Mouse (Mus musculus): Measurements from ENCODE around the gene Acsbg1. TPM values are rescaled to one million over a fixed set of nuclear protein-coding genes. Genes with fewer than 3 reads are reported as not detected.
A peak's percentile ranks its signal among the peaks of the same experiment; 100 is the strongest.

Gene Acsbg1
- polyA plus RNA-seq (2012; ENCODE audit: insufficient read depth, low replicate concordance) = 1.8 TPM in 1 of 2 replicates, not detected in the other

DNA sequence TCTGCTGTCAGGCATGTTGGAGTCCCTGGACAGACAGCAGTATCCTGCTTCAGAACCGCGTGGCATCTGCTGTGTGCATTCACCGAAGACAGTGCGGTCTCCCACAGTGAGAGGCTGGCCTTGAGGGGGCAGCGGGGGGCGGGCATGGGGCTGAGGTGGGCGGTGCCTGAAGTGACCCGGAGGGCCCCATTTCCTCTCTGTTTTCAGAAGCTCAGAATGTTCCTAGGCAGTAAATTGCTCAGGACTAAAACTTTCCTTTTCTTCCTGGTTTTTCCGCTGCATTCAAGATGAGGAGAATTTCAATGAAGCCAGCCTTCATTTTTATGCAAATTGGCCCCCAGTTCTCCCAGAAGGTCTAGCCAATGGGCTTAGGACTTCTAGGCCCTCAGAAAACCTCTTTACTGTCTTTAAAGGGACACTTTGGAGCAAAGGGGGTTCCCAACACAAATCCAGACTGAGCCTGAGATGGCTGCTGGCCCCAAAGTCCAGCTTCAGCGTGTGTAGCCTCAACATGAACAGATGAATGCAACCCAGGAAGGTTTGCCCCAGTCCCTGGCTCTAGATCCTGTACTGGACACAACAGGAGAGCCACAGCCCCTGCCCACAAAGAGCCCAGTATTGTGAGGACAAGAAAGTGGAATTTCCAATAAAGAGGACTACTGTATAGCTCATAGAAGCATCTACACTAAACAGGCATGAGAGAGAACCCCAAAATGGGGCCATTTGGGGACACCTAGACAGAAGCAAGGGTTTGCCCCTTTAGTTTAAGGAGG is at the start of gene Acsbg1:
Gene Acsbg1, minus strand, starts transcription at position 266 of the 773 bp plus-strand sequence.
- TF ChIP-seq GATA1 (IDR thresholded peaks at IDR 0.05; ENCODE audit: borderline replicate concordance, low read length) = no peak
- no peak for TF ChIP-seq FLI1 (IDR thresholded peaks at IDR 0.05; ENCODE audit: low read length)

GRCm38 (mm10) chr9:54708085-54708484 is 46.4 kb upstream of the Acsbg1 start:
- peaks cover 10% of the 10 kb centered on the region for H3K4me1 ChIP-seq
- peaks cover 21% of the 10 kb centered on the region for H3K36me3 ChIP-seq (replicated peaks; ENCODE audit: low read length)
- no peak overlapping the region for H3K4me3 ChIP-seq (replicated peaks)
- H3K9me3 ChIP-seq = no peaks in the 10 kb centered on the region
- TF ChIP-seq GATA1 (IDR thresholded peaks at IDR 0.05; ENCODE audit: borderline replicate concordance, low read length) (no peak), FLI1 (IDR thresholded peaks at IDR 0.05; ENCODE audit: low read length) (no peak)
- peaks cover 25% of the 10 kb centered on the region for H3K27me3 ChIP-seq (replicated peaks)

More for the DNA sequence above, at the start of gene Acsbg1:
- no peaks in the 10 kb centered on the region for H3K36me3 ChIP-seq (replicated peaks; ENCODE audit: low read length)
- H3K4me1 ChIP-seq = 0 out of 2 replicates have a peak, but pooled peaks cover 6% of the 10 kb centered on the region
- no peak within 1 kb of the TSS for H3K4me3 ChIP-seq (replicated peaks)
- 0 out of 2 replicates have a peak, but pooled peaks cover 6% of the 10 kb centered on the region for H3K9me3 ChIP-seq
- peaks cover 32% of the 10 kb centered on the region for H3K27me3 ChIP-seq (replicated peaks)

GRCm38 (mm10) chr9:54707288-54707999 is 45.8 kb upstream of the Acsbg1 start:
- H3K4me3 ChIP-seq (replicated peaks) = no peak overlapping the region
- H3K4me1 ChIP-seq = peaks cover 10% of the 10 kb centered on the region
- no peaks in the 10 kb centered on the region for H3K9me3 ChIP-seq
- H3K36me3 ChIP-seq (replicated peaks; ENCODE audit: low read length) = peaks cover 16% of the 10 kb centered on the region
- peaks cover 31% of the 10 kb centered on the region for H3K27me3 ChIP-seq (replicated peaks)
- TF ChIP-seq GATA1 (IDR thresholded peaks at IDR 0.05; ENCODE audit: borderline replicate concordance, low read length) = no peak
- no peak for TF ChIP-seq FLI1 (IDR thresholded peaks at IDR 0.05; ENCODE audit: low read length)

GRCm38 (mm10) chr9:54705561-54705960 is 43.9 kb upstream of the Acsbg1 start:
- Histone ChIP-seq H3K36me3 (replicated peaks; ENCODE audit: low read length) (no peaks in the 10 kb centered on the region), H3K4me1 (peaks cover 10% of the 10 kb centered on the region), H3K4me3 (replicated peaks) (no peak overlapping the region), H3K9me3 (peaks cover 4% of the 10 kb centered on the region; the same call in 1 of the 2 replicates), H3K27me3 (replicated peaks) (peaks cover 50% of the 10 kb centered on the region)
- TF ChIP-seq FLI1 (IDR thresholded peaks at IDR 0.05; ENCODE audit: low read length) (no peak), GATA1 (IDR thresholded peaks at IDR 0.05; ENCODE audit: borderline replicate concordance, low read length) (no peak)

- Histone ChIP-seq H3K4me3 (replicated peaks) (no peak overlapping the region), H3K36me3 (replicated peaks; ENCODE audit: low read length) (no peaks in the 10 kb centered on the region), H3K4me1 (peaks cover 22% of the 10 kb centered on the region), H3K9me3 (peaks cover 4% of the 10 kb centered on the region; the same call in 1 of the 2 replicates), H3K27me3 (replicated peaks) (peaks cover 62% of the 10 kb centered on the region)
- TF ChIP-seq GATA1 (IDR thresholded peaks at IDR 0.05; ENCODE audit: borderline replicate concordance, low read length) (no peak), FLI1 (IDR thresholded peaks at IDR 0.05; ENCODE audit: low read length) (no peak)
Observed at GRCm38 (mm10) chr9:54704361-54704760, 42.7 kb upstream of the Acsbg1 start.

DNA sequence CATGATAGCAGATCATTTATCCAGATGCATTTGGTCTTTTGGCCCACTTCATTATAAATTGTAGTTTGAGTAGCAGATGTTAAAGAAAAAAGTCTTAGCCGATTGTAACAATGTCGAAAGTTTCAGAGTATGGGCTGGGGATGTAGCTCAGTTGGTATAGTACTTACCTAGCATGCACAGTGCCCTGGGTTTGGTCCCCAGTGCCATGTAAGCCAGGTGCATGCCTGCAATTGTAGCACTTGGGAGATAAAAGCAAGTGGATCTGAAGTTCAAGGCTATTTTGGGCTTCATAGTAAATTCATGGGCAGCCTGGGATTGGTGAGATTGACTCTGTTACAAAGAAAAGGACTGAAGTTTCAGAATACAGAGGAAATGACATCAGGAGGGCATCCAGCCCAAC is 40.9 kb upstream of the Acsbg1 start:
- TF ChIP-seq GATA1 (IDR thresholded peaks at IDR 0.05; ENCODE audit: borderline replicate concordance, low read length) (no peak), FLI1 (IDR thresholded peaks at IDR 0.05; ENCODE audit: low read length) (no peak)
- no peaks in the 10 kb centered on the region for H3K36me3 ChIP-seq (replicated peaks; ENCODE audit: low read length)
- H3K27me3 ChIP-seq (replicated peaks) = peaks cover 74% of the 10 kb centered on the region
- H3K9me3 ChIP-seq = peaks cover 9% of the 10 kb centered on the region; the same call in 1 of the 2 replicates
- no peak overlapping the region for H3K4me3 ChIP-seq (replicated peaks)
- H3K4me1 ChIP-seq = peaks cover 30% of the 10 kb centered on the region

GRCm38 (mm10) chr9:54700746-54701145 is 39.1 kb upstream of the Acsbg1 start:
- TF ChIP-seq FLI1 (IDR thresholded peaks at IDR 0.05; ENCODE audit: low read length) (no peak), GATA1 (IDR thresholded peaks at IDR 0.05; ENCODE audit: borderline replicate concordance, low read length) (no peak)
- Histone ChIP-seq H3K36me3 (replicated peaks; ENCODE audit: low read length) (no peaks in the 10 kb centered on the region), H3K4me3 (replicated peaks) (no peak overlapping the region), H3K4me1 (peaks cover 30% of the 10 kb centered on the region), H3K9me3 (peaks cover 18% of the 10 kb centered on the region), H3K27me3 (replicated peaks) (peaks cover 87% of the 10 kb centered on the region)

DNA sequence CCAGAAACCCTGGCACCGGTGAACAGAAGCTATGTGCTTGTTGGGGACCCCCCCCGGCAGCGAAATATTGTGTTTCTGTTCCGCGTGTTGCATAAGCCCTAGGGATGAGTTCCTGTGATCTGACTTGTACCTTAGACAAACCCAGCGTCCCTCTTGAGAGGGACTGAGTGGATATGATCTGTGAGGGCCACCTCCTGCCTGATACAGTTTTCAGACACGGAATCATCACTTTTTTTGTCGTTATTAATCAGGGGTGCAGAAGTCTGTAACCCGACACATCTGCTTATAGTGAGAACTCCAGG is 38.5 kb upstream of the Acsbg1 start:
- peaks cover 30% of the 10 kb centered on the region for H3K4me1 ChIP-seq
- no peaks in the 10 kb centered on the region for H3K36me3 ChIP-seq (replicated peaks; ENCODE audit: low read length)
- peaks cover 90% of the 10 kb centered on the region for H3K27me3 ChIP-seq (replicated peaks)
- H3K4me3 ChIP-seq (replicated peaks) = peak overlapping the region; percentile 91
- H3K9me3 ChIP-seq = peaks cover 20% of the 10 kb centered on the region
- no peak for TF ChIP-seq GATA1 (IDR thresholded peaks at IDR 0.05; ENCODE audit: borderline replicate concordance, low read length)
- no peak for TF ChIP-seq FLI1 (IDR thresholded peaks at IDR 0.05; ENCODE audit: low read length)

DNA sequence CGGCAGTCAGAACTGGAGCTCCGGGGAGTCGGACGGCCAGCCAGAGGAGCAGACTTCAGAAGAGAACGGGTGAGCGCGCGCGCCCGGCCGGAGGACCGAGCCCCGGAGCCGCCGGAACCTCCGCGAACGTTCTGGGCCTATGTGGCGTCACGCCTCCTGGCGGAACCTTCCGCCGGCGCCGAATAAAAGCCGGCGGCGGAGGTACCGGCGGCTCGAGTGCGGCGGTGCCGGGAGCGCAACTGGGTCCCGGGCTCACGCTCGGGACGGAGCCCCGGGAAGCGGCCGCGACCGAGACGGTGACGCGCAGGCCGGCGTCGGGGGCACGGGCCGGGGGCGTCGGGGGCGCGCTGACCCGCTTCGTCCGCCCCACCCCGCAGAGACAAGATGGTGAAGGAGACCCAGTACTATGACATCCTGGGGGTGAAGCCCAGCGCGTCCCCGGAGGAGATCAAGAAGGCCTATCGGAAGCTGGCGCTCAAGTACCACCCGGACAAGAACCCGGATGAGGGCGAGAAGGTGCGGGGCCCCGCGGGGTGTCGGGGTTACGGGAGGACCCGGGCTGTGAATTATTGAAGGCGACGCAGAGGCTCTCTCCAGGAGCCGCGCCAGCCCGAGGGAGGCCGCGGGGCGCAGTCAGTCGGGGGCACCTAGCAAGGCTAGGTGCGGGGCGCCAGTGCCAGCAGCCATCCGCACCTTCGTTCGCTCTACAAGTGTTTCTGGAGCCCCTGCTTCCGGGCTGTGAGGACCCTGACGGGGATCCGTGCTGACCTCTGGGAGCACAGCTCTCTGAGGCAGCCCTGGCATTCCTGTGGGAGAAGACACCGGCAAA is 37.9 kb upstream of the Acsbg1 start:
- H3K4me3 ChIP-seq (replicated peaks) = peak overlapping the region; percentile 91
- peaks cover 92% of the 10 kb centered on the region for H3K27me3 ChIP-seq (replicated peaks)
- H3K36me3 ChIP-seq (replicated peaks; ENCODE audit: low read length) = no peaks in the 10 kb centered on the region
- H3K9me3 ChIP-seq = peaks cover 20% of the 10 kb centered on the region
- TF ChIP-seq GATA1 (IDR thresholded peaks at IDR 0.05; ENCODE audit: borderline replicate concordance, low read length) (no peak), FLI1 (IDR thresholded peaks at IDR 0.05; ENCODE audit: low read length) (no peak)
- peaks cover 30% of the 10 kb centered on the region for H3K4me1 ChIP-seq

Data from megakaryocyte, embryonic 14.5 days (primary cell).